In genomic region chr17:34555483-34555882, GRCm38 (mm10) we compare ENCODE assay signal across 8 mouse cellular contexts. TPM values are rescaled to one million over a fixed set of nuclear protein-coding genes. Genes with fewer than 3 reads are reported as not detected.
DNase-seq lines count a peak whose midpoint lies in the region; ATAC-seq and TF ChIP-seq lines count a peak whose summit lies in the region.

No protein-coding gene starts in this region.

- H3K9me3 ChIP-seq in midbrain, embryonic 14.5 days (ENCODE audit: control insufficient read depth, low read length): no peaks in the 10 kb centered on the region; the same call in 1 of the 2 replicates
- no peaks in the 10 kb centered on the region for H3K9me3 ChIP-seq in midbrain, embryonic 15.5 days
- H3K9me3 ChIP-seq in midbrain, postnatal 0 days (ENCODE audit: low read length): no peaks in the 10 kb centered on the region
- no peaks in the 10 kb centered on the region for H3K9me3 ChIP-seq in stomach, postnatal 0 days (ENCODE audit: control insufficient read depth, low read length)

- H3K4me1 ChIP-seq in midbrain, embryonic 14.5 days (ENCODE audit: control insufficient read depth, insufficient read depth, low read length): no peaks in the 10 kb centered on the region
- no peaks in the 10 kb centered on the region for H3K4me1 ChIP-seq in midbrain, embryonic 15.5 days
- H3K4me1 ChIP-seq in midbrain, postnatal 0 days (ENCODE audit: insufficient read depth, low read length): no peaks in the 10 kb centered on the region
- H3K4me1 ChIP-seq in stomach, postnatal 0 days (replicated peaks; ENCODE audit: control insufficient read depth, insufficient read depth): no peaks in the 10 kb centered on the region

- no peak for ATAC-seq in midbrain, embryonic 14.5 days (ENCODE audit: low FRiP score, low TSS enrichment)
- ATAC-seq in midbrain, embryonic 15.5 days (replicated peaks): no peak
- ATAC-seq in erythroid progenitor cell, adult 5-6 weeks (replicated peaks; ENCODE audit: low FRiP score, poor library complexity, severe bottlenecking): peak; percentile 64; the same call in 1 of the 2 replicates
- ATAC-seq in hematopoietic stem cell, adult 5-6 weeks (replicated peaks in 1 of 2; ENCODE audit: insufficient read depth in 1 of 2, low FRiP score in 2 of 2, low TSS enrichment in 1 of 2, low read depth in 1 of 2, poor library complexity in 2 of 2, severe bottlenecking in 2 of 2): peak; percentile 51 to 79; a peak in 3 of 4 replicates
- ATAC-seq in midbrain, postnatal 0 days (ENCODE audit: low FRiP score): no peak
- peak; percentile 53; the same call in 1 of the 2 replicates for ATAC-seq in stomach, postnatal 0 days (ENCODE audit: low FRiP score, low TSS enrichment)

- no peak for TF ChIP-seq EP300 in stomach, postnatal 0 days (optimal IDR thresholded peaks at IDR 0.05)

- no peak overlapping the region for H3K4me2 ChIP-seq in midbrain, embryonic 14.5 days (ENCODE audit: low read length)
- no peak overlapping the region for H3K4me2 ChIP-seq in midbrain, embryonic 15.5 days
- no peak overlapping the region for H3K4me2 ChIP-seq in midbrain, postnatal 0 days (ENCODE audit: low read depth, low read length, poor library complexity, severe bottlenecking)
- no peak overlapping the region for H3K4me2 ChIP-seq in stomach, postnatal 0 days (replicated peaks; ENCODE audit: low read depth)

- no peaks in the 10 kb centered on the region for H3K36me3 ChIP-seq in midbrain, embryonic 14.5 days (ENCODE audit: control insufficient read depth, insufficient read depth, low read length)
- H3K36me3 ChIP-seq in midbrain, embryonic 15.5 days (replicated peaks): no peaks in the 10 kb centered on the region
- no peaks in the 10 kb centered on the region for H3K36me3 ChIP-seq in midbrain, postnatal 0 days (ENCODE audit: insufficient read depth, low read length)
- no peaks in the 10 kb centered on the region for H3K36me3 ChIP-seq in stomach, postnatal 0 days (ENCODE audit: control insufficient read depth, insufficient read depth, low read length)

- 28% methylated on average over 5 of the region's 5 CpGs for WGBS in midbrain, embryonic 14.5 days
- WGBS in midbrain, embryonic 15.5 days: 24% methylated on average over 5 of the region's 5 CpGs
- 31% methylated on average over 5 of the region's 5 CpGs for WGBS in midbrain, postnatal 0 days
- 17% methylated on average over 5 of the region's 5 CpGs for WGBS in stomach, postnatal 0 days

- peak; percentile 78 for DNase-seq in midbrain, embryonic 14.5 days
- peak; percentile 48 for DNase-seq in c-Kit-negative CD71-positive TER-119-positive erythroid progenitor cells, embryonic 14.5 days (ENCODE audit: low read depth, low spot score)
- DNase-seq in left cerebral cortex, adult 11 months (ENCODE audit: low spot score): peak; percentile 36
- DNase-seq in midbrain, postnatal 0 days (ENCODE audit: low spot score): peak; percentile 28
- DNase-seq in stomach, postnatal 0 days (ENCODE audit: low spot score): peak; percentile 84

- H3K27ac ChIP-seq in midbrain, embryonic 14.5 days (replicated peaks; ENCODE audit: low read depth, low read length): no peak overlapping the region
- no peak overlapping the region for H3K27ac ChIP-seq in midbrain, embryonic 15.5 days
- H3K27ac ChIP-seq in midbrain, postnatal 0 days (ENCODE audit: low read depth, low read length): no peak overlapping the region
- no peak overlapping the region for H3K27ac ChIP-seq in stomach, postnatal 0 days (replicated peaks)

- TF ChIP-seq CTCF in midbrain, postnatal 0 days (IDR thresholded peaks at IDR 0.05): peak; percentile 87
- TF ChIP-seq CTCF in stomach, postnatal 0 days (IDR thresholded peaks at IDR 0.05; ENCODE audit: low read depth): peak; percentile 97

- no peak overlapping the region for H3K4me3 ChIP-seq in midbrain, embryonic 14.5 days (replicated peaks; ENCODE audit: low read depth, low read length)
- H3K4me3 ChIP-seq in midbrain, embryonic 15.5 days: no peak overlapping the region
- H3K4me3 ChIP-seq in midbrain, postnatal 0 days (ENCODE audit: low read depth, low read length): no peak overlapping the region
- no peak overlapping the region for H3K4me3 ChIP-seq in stomach, postnatal 0 days (ENCODE audit: low read depth, low read length)

- no peak overlapping the region for H3K9ac ChIP-seq in midbrain, embryonic 14.5 days (replicated peaks; ENCODE audit: low read length)
- no peak overlapping the region for H3K9ac ChIP-seq in midbrain, embryonic 15.5 days
- H3K9ac ChIP-seq in midbrain, postnatal 0 days (replicated peaks; ENCODE audit: low read length, poor library complexity, severe bottlenecking): no peak overlapping the region
- H3K9ac ChIP-seq in stomach, postnatal 0 days (ENCODE audit: low read length): no peak overlapping the region

- H3K27me3 ChIP-seq in midbrain, embryonic 14.5 days (ENCODE audit: control insufficient read depth, insufficient read depth, low read length): no peaks in the 10 kb centered on the region
- H3K27me3 ChIP-seq in midbrain, embryonic 15.5 days (replicated peaks): no peaks in the 10 kb centered on the region
- H3K27me3 ChIP-seq in midbrain, postnatal 0 days (ENCODE audit: insufficient read depth, low read length): 0 out of 2 replicates have a peak, but pooled peaks cover 3% of the 10 kb centered on the region
- H3K27me3 ChIP-seq in stomach, postnatal 0 days (ENCODE audit: control insufficient read depth, insufficient read depth, low read length): no peaks in the 10 kb centered on the region

RNA-seq across cellular contexts. Expression of gene Notch4, which starts 8.6 kb away (rescaled TPM):
- polyA plus RNA-seq in midbrain, embryonic 14.5 days (2014; fragmentation: Nextera tagmentation; extraction: Ambion mirVana): 9.9 and 10.3 TPM in 2 replicates
- polyA plus RNA-seq in midbrain, embryonic 15.5 days (2015; fragmentation: Nextera tagmentation; extraction: Ambion mirVana): 7.2 and 11.8 TPM in 2 replicates
- total RNA-seq in erythroid progenitor cell, adult 5-6 weeks (2015; ENCODE audit: low replicate concordance): under 0.01 TPM in 1 of 2 replicates, not detected in the other
- total RNA-seq in erythroid progenitor cell, adult 5-6 weeks (2017; ENCODE audit: low replicate concordance): not detected in 2 replicates
- total RNA-seq in hematopoietic stem cell, adult 5-6 weeks (2017): 0.35 and 0.56 TPM in 2 replicates
- total RNA-seq in midbrain, postnatal 0 days (2014; rRNA removed): 8.8 and 44.3 TPM in 2 replicates
- polyA plus RNA-seq in midbrain, postnatal 0 days (2015; fragmentation: Nextera tagmentation; extraction: Ambion mirVana): 3.8 and 6.1 TPM in 2 replicates
- polyA plus RNA-seq in stomach, postnatal 0 days (2015; fragmentation: Nextera tagmentation; extraction: Ambion mirVana): 2.4 and 3.1 TPM in 2 replicates

RNA-seq across cellular contexts. Expression of gene Gpsm3, which starts 34.1 kb away (rescaled TPM):
- polyA plus RNA-seq in midbrain, embryonic 14.5 days (2014; fragmentation: Nextera tagmentation; extraction: Ambion mirVana): 2.3 and 4.3 TPM in 2 replicates
- 3.8 and 5.1 TPM in 2 replicates for polyA plus RNA-seq in midbrain, embryonic 15.5 days (2015; fragmentation: Nextera tagmentation; extraction: Ambion mirVana)
- total RNA-seq in erythroid progenitor cell, adult 5-6 weeks (2015; ENCODE audit: low replicate concordance): 21.8 and 24.1 TPM in 2 replicates
- 4.9 and 22.2 TPM in 2 replicates for total RNA-seq in erythroid progenitor cell, adult 5-6 weeks (2017; ENCODE audit: low replicate concordance)
- total RNA-seq in hematopoietic stem cell, adult 5-6 weeks (2017): 27.3 and 31.2 TPM in 2 replicates
- 1.2 and 4.4 TPM in 2 replicates for total RNA-seq in midbrain, postnatal 0 days (2014; rRNA removed)
- polyA plus RNA-seq in midbrain, postnatal 0 days (2015; fragmentation: Nextera tagmentation; extraction: Ambion mirVana): 5.5 and 6.9 TPM in 2 replicates
- 7.8 and 8.2 TPM in 2 replicates for polyA plus RNA-seq in stomach, postnatal 0 days (2015; fragmentation: Nextera tagmentation; extraction: Ambion mirVana)

RNA-seq across cellular contexts. Expression of gene Pbx2, which starts 35.6 kb away (rescaled TPM):
- 12.8 and 13.5 TPM in 2 replicates for polyA plus RNA-seq in midbrain, embryonic 14.5 days (2014; fragmentation: Nextera tagmentation; extraction: Ambion mirVana)
- polyA plus RNA-seq in midbrain, embryonic 15.5 days (2015; fragmentation: Nextera tagmentation; extraction: Ambion mirVana): 10.2 and 10.7 TPM in 2 replicates
- total RNA-seq in erythroid progenitor cell, adult 5-6 weeks (2015; ENCODE audit: low replicate concordance): 8.3 and 9.2 TPM in 2 replicates
- 8.7 and 19.7 TPM in 2 replicates for total RNA-seq in erythroid progenitor cell, adult 5-6 weeks (2017; ENCODE audit: low replicate concordance)
- 33.1 and 51.5 TPM in 2 replicates for total RNA-seq in hematopoietic stem cell, adult 5-6 weeks (2017)
- 84.8 and 95.6 TPM in 2 replicates for total RNA-seq in midbrain, postnatal 0 days (2014; rRNA removed)
- polyA plus RNA-seq in midbrain, postnatal 0 days (2015; fragmentation: Nextera tagmentation; extraction: Ambion mirVana): 9.5 and 9.6 TPM in 2 replicates
- polyA plus RNA-seq in stomach, postnatal 0 days (2015; fragmentation: Nextera tagmentation; extraction: Ambion mirVana): 4.3 and 4.6 TPM in 2 replicates

RNA-seq across cellular contexts. Expression of gene Btnl6, which starts 38.3 kb away (rescaled TPM):
- polyA plus RNA-seq in midbrain, embryonic 14.5 days (2014; fragmentation: Nextera tagmentation; extraction: Ambion mirVana): not detected in 2 replicates
- polyA plus RNA-seq in midbrain, embryonic 15.5 days (2015; fragmentation: Nextera tagmentation; extraction: Ambion mirVana): not detected in 2 replicates
- not detected in 2 replicates for total RNA-seq in erythroid progenitor cell, adult 5-6 weeks (2015; ENCODE audit: low replicate concordance)
- 0.39 and 0.61 TPM in 2 replicates for total RNA-seq in erythroid progenitor cell, adult 5-6 weeks (2017; ENCODE audit: low replicate concordance)
- total RNA-seq in hematopoietic stem cell, adult 5-6 weeks (2017): not detected in 2 replicates
- total RNA-seq in midbrain, postnatal 0 days (2014; rRNA removed): not detected in 2 replicates
- polyA plus RNA-seq in midbrain, postnatal 0 days (2015; fragmentation: Nextera tagmentation; extraction: Ambion mirVana): not detected in 2 replicates
- 1.1 TPM in 2 replicates for polyA plus RNA-seq in stomach, postnatal 0 days (2015; fragmentation: Nextera tagmentation; extraction: Ambion mirVana)

RNA-seq across cellular contexts. Expression of gene Ager, which starts 42.2 kb away (rescaled TPM):
- 1.2 and 1.4 TPM in 2 replicates for polyA plus RNA-seq in midbrain, embryonic 14.5 days (2014; fragmentation: Nextera tagmentation; extraction: Ambion mirVana)
- 1.7 and 1.8 TPM in 2 replicates for polyA plus RNA-seq in midbrain, embryonic 15.5 days (2015; fragmentation: Nextera tagmentation; extraction: Ambion mirVana)
- total RNA-seq in erythroid progenitor cell, adult 5-6 weeks (2015; ENCODE audit: low replicate concordance): 0.84 and 1.1 TPM in 2 replicates
- total RNA-seq in erythroid progenitor cell, adult 5-6 weeks (2017; ENCODE audit: low replicate concordance): 1.7 TPM in 1 of 2 replicates, not detected in the other
- total RNA-seq in hematopoietic stem cell, adult 5-6 weeks (2017): 1.5 and 2.4 TPM in 2 replicates
- total RNA-seq in midbrain, postnatal 0 days (2014; rRNA removed): 1.7 and 2.1 TPM in 2 replicates
- polyA plus RNA-seq in midbrain, postnatal 0 days (2015; fragmentation: Nextera tagmentation; extraction: Ambion mirVana): 1.6 and 2.0 TPM in 2 replicates
- polyA plus RNA-seq in stomach, postnatal 0 days (2015; fragmentation: Nextera tagmentation; extraction: Ambion mirVana): 1.5 and 1.8 TPM in 2 replicates

Comparison
In these comparisons a context has a peak if more than half of its experiments do, and no peak if none do; other contexts are left out.
1. ATAC-seq: peak in erythroid progenitor cell, adult 5-6 weeks (single experiment), hematopoietic stem cell, adult 5-6 weeks (2 of 2) and stomach, postnatal 0 days (single experiment); none in midbrain, embryonic 14.5 days (single experiment), midbrain, embryonic 15.5 days (single experiment) and midbrain, postnatal 0 days (single experiment).
2. DNase-seq: peak in every context shown above with its lines; median percentile 84 in stomach, postnatal 0 days; 78 in midbrain, embryonic 14.5 days; 48 in c-Kit-negative CD71-positive TER-119-positive erythroid progenitor cells, embryonic 14.5 days; 36 in left cerebral cortex, adult 11 months; 28 in midbrain, postnatal 0 days.